Mouse (Mus musculus): ENCODE results near the gene Foxo6. TPM values are rescaled to one million over a fixed set of nuclear protein-coding genes. Genes with fewer than 3 reads are reported as not detected.
A peak's percentile ranks its signal among the peaks of the same experiment; 100 is the strongest.

Gene Foxo6
- polyA plus RNA-seq, 1 experiment from 2014 or later = not detected

DNA sequence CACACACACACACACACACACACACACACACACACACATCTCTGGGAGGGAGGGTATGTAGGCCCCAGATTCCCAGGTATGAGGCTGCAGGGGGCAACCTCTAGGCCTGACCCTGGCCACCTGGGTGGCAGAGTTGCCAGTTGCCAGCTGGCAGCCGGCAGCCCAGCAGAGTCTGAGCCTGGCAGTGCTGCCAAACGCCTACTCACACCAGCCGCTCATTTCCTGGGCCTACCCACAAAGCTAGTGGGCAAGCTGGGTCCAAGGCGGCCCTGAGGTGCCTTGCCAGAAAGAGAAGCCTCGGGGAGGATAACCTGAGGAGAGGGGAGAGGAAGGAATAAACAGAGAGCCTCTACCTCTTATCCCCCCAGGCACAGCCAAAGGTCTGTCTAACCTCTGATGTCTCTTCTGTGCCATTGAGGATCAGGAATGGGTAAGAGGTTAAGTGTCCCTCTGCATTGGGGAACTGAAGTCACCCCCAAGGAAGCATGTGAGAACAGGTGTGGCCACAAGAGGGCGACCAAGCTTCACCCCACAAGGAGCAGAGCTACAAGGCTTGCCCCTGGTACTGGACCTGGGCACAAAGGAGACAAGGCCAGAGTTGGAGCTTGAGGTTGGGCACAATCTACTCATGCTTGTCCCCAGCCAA, 61.9 kb downstream of the Foxo6 start:
- no peak overlapping the region for H3K4me3 ChIP-seq (replicated peaks)
- no peaks in the 10 kb centered on the region for H3K9me3 ChIP-seq (replicated peaks)
- H3K4me1 ChIP-seq (replicated peaks) = no peaks in the 10 kb centered on the region
- no peaks in the 10 kb centered on the region for H3K36me3 ChIP-seq
- no peak for ATAC-seq (ENCODE audit: low read depth)
- H3K4me2 ChIP-seq = no peak overlapping the region
- H3K9ac ChIP-seq = no peak overlapping the region
- 38% methylated on average over 6 of the region's 6 CpGs for WGBS (ENCODE audit: insufficient replicate concordance)
- H3K27ac ChIP-seq = no peak overlapping the region
- DNase-seq = peak; percentile 15
- no peaks in the 10 kb centered on the region for H3K27me3 ChIP-seq

DNA sequence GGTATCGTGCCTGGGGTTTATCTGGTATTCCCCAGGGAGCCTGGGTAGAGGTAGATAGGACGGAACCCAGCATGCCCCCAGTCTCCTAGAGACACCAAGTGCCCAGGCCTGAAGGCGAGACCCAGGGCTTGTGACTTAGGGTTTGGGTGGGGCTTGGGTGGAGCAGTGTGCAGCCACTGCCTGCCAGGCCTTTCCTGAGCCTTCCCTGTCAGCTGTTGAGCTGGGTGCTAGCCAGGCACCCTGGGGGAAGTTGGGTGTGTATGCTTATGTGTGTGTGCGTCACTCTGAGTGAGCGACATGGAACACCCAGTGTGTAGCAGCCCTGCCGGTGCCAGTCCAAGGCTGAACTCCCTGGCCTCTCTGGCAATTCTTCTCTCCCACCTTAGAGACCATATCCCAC, 63.3 kb downstream of the Foxo6 start:
- no peak for DNase-seq
- no peak for ATAC-seq (ENCODE audit: low read depth)
- Histone ChIP-seq H3K4me2 (no peak overlapping the region), H3K27ac (no peak overlapping the region), H3K4me3 (replicated peaks) (no peak overlapping the region), H3K9me3 (replicated peaks) (no peaks in the 10 kb centered on the region), H3K36me3 (no peaks in the 10 kb centered on the region), H3K27me3 (0 out of 2 replicates have a peak, but pooled peaks cover under 1% of the 10 kb centered on the region), H3K4me1 (replicated peaks) (no peaks in the 10 kb centered on the region), H3K9ac (no peak overlapping the region)
- WGBS (ENCODE audit: insufficient replicate concordance) = 57% methylated on average over 6 of the region's 6 CpGs

DNA sequence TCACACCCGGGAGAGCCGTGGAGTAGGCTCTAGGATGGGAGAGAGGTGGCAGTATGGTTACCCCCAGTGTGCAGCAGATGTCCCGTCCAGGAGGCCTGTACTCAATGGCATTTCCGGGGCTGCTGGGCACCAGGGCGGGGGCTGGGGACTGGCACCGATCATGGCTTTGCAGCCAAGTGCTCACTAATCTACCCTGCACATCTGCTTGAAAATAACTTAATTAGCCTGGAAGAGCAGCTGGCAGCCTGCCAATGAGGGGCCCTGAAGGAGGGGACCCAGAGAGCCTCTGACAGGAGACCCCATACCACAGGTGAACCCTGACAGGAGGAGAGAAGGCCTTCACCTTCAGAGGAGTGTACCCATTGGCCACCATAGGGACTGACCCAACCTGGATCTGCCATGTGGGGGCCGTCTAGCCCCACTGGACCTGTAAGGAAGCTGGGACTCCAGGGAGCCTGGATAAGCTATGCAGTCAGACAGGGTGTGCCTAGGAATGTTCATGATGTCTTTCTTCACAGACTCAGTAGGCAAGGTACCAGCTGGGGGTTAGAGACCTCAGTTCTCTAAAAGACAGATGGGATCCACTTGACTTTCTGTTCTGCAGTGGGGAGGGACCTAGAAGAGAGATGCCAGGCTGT, 63.9 kb downstream of the Foxo6 start:
- H3K4me2 ChIP-seq = no peak overlapping the region
- H3K4me1 ChIP-seq (replicated peaks) = no peaks in the 10 kb centered on the region
- H3K4me3 ChIP-seq (replicated peaks) = no peak overlapping the region
- no peaks in the 10 kb centered on the region for H3K36me3 ChIP-seq
- no peak overlapping the region for H3K9ac ChIP-seq
- 0 out of 2 replicates have a peak, but pooled peaks cover 3% of the 10 kb centered on the region for H3K27me3 ChIP-seq
- no peak for ATAC-seq (ENCODE audit: low read depth)
- no peak overlapping the region for H3K27ac ChIP-seq
- DNase-seq = no peak
- 62% methylated on average over 7 of the region's 7 CpGs for WGBS (ENCODE audit: insufficient replicate concordance)
- no peaks in the 10 kb centered on the region for H3K9me3 ChIP-seq (replicated peaks)

DNA sequence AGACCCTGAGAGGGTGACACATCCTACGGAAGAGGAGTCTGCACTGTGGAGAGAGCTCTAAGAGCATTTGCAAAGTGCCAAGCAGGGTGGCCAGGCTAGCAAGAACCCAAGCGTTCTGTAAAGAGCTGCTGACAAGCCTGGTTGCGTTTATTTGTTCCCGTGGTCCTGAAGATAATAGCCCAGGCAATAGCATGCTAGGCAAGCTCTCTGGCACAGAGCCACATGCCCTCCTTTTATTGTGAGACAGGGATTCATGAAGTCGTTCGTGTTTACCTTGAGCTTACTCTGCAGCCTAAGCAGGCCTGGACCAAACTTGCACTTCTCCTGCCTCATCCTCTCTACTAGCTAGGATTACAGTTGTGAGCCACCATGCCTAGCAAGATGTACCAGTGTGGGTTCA, 65.4 kb downstream of the Foxo6 start:
- H3K4me3 ChIP-seq (replicated peaks) = no peak overlapping the region
- H3K9ac ChIP-seq = no peak overlapping the region
- no peaks in the 10 kb centered on the region for H3K9me3 ChIP-seq (replicated peaks)
- 52% methylated on average over 6 of the region's 6 CpGs for WGBS (ENCODE audit: insufficient replicate concordance)
- no peak overlapping the region for H3K27ac ChIP-seq
- H3K36me3 ChIP-seq = no peaks in the 10 kb centered on the region
- no peak overlapping the region for H3K4me2 ChIP-seq
- 0 out of 2 replicates have a peak, but pooled peaks cover 3% of the 10 kb centered on the region for H3K27me3 ChIP-seq
- DNase-seq = no peak
- no peaks in the 10 kb centered on the region for H3K4me1 ChIP-seq (replicated peaks)
- no peak for ATAC-seq (ENCODE audit: low read depth)

DNA sequence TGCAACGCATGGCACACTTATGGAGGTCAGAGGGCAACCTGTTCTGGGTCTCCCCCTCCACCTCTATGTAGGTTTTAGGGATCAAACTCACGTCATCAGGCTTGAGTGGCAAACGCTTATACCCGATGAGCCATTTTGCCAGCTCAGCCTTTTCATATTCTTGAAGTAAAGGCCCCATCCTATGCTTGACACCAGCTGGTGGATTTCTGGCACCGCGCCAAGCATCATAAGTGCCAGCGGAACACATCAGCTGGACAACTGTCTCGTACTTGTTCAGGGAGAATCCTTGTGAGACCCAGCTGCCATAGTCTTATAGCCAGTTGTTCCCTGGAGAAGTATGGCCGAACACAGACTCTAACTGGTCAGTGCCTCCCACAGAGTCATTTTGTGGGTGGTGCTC, 68.3 kb downstream of the Foxo6 start:
- DNase-seq (no peak), ATAC-seq (ENCODE audit: low read depth) (no peak)
- Histone ChIP-seq H3K4me2 (no peak overlapping the region), H3K4me3 (replicated peaks) (no peak overlapping the region), H3K9me3 (replicated peaks) (no peaks in the 10 kb centered on the region), H3K27me3 (0 out of 2 replicates have a peak, but pooled peaks cover 3% of the 10 kb centered on the region), H3K9ac (no peak overlapping the region), H3K27ac (no peak overlapping the region), H3K4me1 (replicated peaks) (no peaks in the 10 kb centered on the region), H3K36me3 (no peaks in the 10 kb centered on the region)
- WGBS (ENCODE audit: insufficient replicate concordance) = 74% methylated on average over 9 of the region's 9 CpGs

Other genes starting within 250 kb of the Foxo6 start
- not detected in 2 replicates for gene AL607142.1, start 222.4 kb downstream of the Foxo6 start, polyA plus RNA-seq (2015; fragmentation: Nextera tagmentation; extraction: Ambion mirVana)
- 0.07 and 0.24 TPM in 2 replicates for gene Edn2, start 126.1 kb downstream of the Foxo6 start, polyA plus RNA-seq (2015; fragmentation: Nextera tagmentation; extraction: Ambion mirVana)
- gene Scmh1, start 117.9 kb upstream of the Foxo6 start, polyA plus RNA-seq (2015; fragmentation: Nextera tagmentation; extraction: Ambion mirVana) = 12.8 and 13.3 TPM in 2 replicates
- gene Slfnl1, start 244.9 kb upstream of the Foxo6 start, polyA plus RNA-seq (2015; fragmentation: Nextera tagmentation; extraction: Ambion mirVana) = not detected in 2 replicates